Mouse (Mus musculus) embryonic facial prominence, embryonic 13.5 days (tissue): ENCODE data around the gene Ctps. TPM values are rescaled to one million over a fixed set of nuclear protein-coding genes. Genes with fewer than 3 reads are reported as not detected.

Source experiments
- ATAC-seq: fragments of 200-750 bp; cut with Nextera tagmentation; 2 replicates; pipeline ENCODE4 v1.8.0; 2017; ENCODE audit warnings: low read depth; ENCODE audit not compliant: insufficient number of reproducible peaks, insufficient read depth, low FRiP score, low TSS enrichment
- H3K27ac ChIP-seq: fragments of 300-500 bp; sonication (generic); 2 replicates; pipeline ENCODE4 v1.5.1; 2015; ENCODE audit warnings: moderate library complexity, mild to moderate bottlenecking, inconsistent platforms
- H3K27me3 ChIP-seq: fragments of 300-500 bp; sonication (generic); 2 replicates; pipeline ENCODE4 v1.6.1; 2015; ENCODE audit warnings: mild to moderate bottlenecking, inconsistent platforms
- H3K36me3 ChIP-seq: fragments of 300-500 bp; sonication (generic); 2 replicates; pipeline ENCODE4 v1.6.1; 2015; ENCODE audit warnings: mild to moderate bottlenecking, inconsistent platforms
- H3K4me1 ChIP-seq: fragments of 300-500 bp; sonication (generic); 2 replicates; pipeline ENCODE4 v1.6.1; 2015; ENCODE audit warnings: inconsistent platforms
- H3K4me2 ChIP-seq: fragments of 300-500 bp; sonication (generic); 2 replicates; pipeline ENCODE4 v1.6.1; 2015; ENCODE audit warnings: moderate library complexity, mild to moderate bottlenecking, inconsistent platforms
- H3K4me3 ChIP-seq: fragments of 300-500 bp; sonication (generic); 2 replicates; pipeline ENCODE4 v1.5.1; 2015; ENCODE audit warnings: mild to moderate bottlenecking, inconsistent platforms
- H3K9ac ChIP-seq: fragments of 300-500 bp; sonication (generic); 2 replicates; pipeline ENCODE4 v1.6.1; 2015; ENCODE audit warnings: mild to moderate bottlenecking, inconsistent platforms
- H3K9me3 ChIP-seq: fragments of 300-500 bp; sonication (generic); 2 replicates; pipeline ENCODE4 v1.6.1; 2016; ENCODE audit warnings: inconsistent platforms
- WGBS: fragments of 180-500 bp; shearing (Covaris S2); methylation state at CpG from one replicate; pipeline ENCODE4 v1.1.7; 2015; ENCODE audit warnings: mixed read lengths; 5-methylcytosine and 5-hydroxymethylcytosine counted together
- polyA plus RNA-seq: library from polyadenylated mRNA; unstranded; fragments of >200 nt; fragmentation: Nextera tagmentation; extraction: Ambion mirVana; gene quantifications from 2 replicates; pipeline ENCODE4 v1.2.1, GENCODE M21; 2015

Ctps gene
- polyA plus RNA-seq, 1 experiment from 2014 or later: 86.6 TPM

GRCm38 (mm10) chr4:120570438-120571069, 478 bp upstream of the Ctps start:
- ATAC-seq: peak; percentile 68
- Histone ChIP-seq H3K4me3 (peak overlapping the region; percentile 80), H3K9ac (peak overlapping the region; percentile 94), H3K4me1 (peaks cover 29% of the 10 kb centered on the region), H3K9me3 (no peaks in the 10 kb centered on the region), H3K27me3 (no peaks in the 10 kb centered on the region), H3K4me2 (peak overlapping the region; percentile 65), H3K27ac (peak overlapping the region; percentile 94), H3K36me3 (0 out of 2 replicates have a peak, but pooled peaks cover 9% of the 10 kb centered on the region)
- whole genome bisulfite sequencing: 1% methylated on average over 27 of the region's 27 CpGs

GRCm38 (mm10) chr4:120569025-120569424, 1.1 kb downstream of the Ctps start:
- peak overlapping the region; percentile 65 for H3K4me2 ChIP-seq
- H3K9me3 ChIP-seq: no peaks in the 10 kb centered on the region
- no peak for ATAC-seq
- peak overlapping the region; percentile 80 for H3K4me3 ChIP-seq
- WGBS: 5% methylated on average over 4 of the region's 4 CpGs
- H3K27me3 ChIP-seq: no peaks in the 10 kb centered on the region
- H3K9ac ChIP-seq: peak overlapping the region; percentile 94
- H3K4me1 ChIP-seq: peaks cover 29% of the 10 kb centered on the region
- H3K36me3 ChIP-seq: peaks cover 23% of the 10 kb centered on the region
- H3K27ac ChIP-seq: no peak overlapping the region

GRCm38 (mm10) chr4:120568005-120568404, 2.1 kb downstream of the Ctps start:
- Histone ChIP-seq H3K9ac (0 out of 2 replicates have a peak overlapping the region, but pooled peaks have one; percentile 57), H3K27ac (peak overlapping the region; percentile 48), H3K4me3 (peak overlapping the region; percentile 80), H3K9me3 (no peaks in the 10 kb centered on the region), H3K27me3 (no peaks in the 10 kb centered on the region), H3K4me2 (peak overlapping the region; percentile 65), H3K36me3 (peaks cover 33% of the 10 kb centered on the region), H3K4me1 (peaks cover 29% of the 10 kb centered on the region)
- WGBS: 35% methylated on average over 5 of the region's 5 CpGs
- ATAC-seq: no peak

- Histone ChIP-seq H3K27me3 (no peaks in the 10 kb centered on the region), H3K9ac (no peak overlapping the region), H3K27ac (no peak overlapping the region), H3K36me3 (peaks cover 52% of the 10 kb centered on the region), H3K4me3 (no peak overlapping the region), H3K4me1 (peaks cover 20% of the 10 kb centered on the region), H3K4me2 (no peak overlapping the region), H3K9me3 (no peaks in the 10 kb centered on the region)
- 86% methylated on average over 2 of the region's 2 CpGs for WGBS
- ATAC-seq: no peak
Observed at GRCm38 (mm10) chr4:120565726-120566125, 4.3 kb downstream of the Ctps start.

GRCm38 (mm10) chr4:120556592-120556991, 13.5 kb downstream of the Ctps start:
- H3K36me3 ChIP-seq: peaks cover 87% of the 10 kb centered on the region
- H3K4me1 ChIP-seq: no peaks in the 10 kb centered on the region
- H3K4me3 ChIP-seq: no peak overlapping the region
- H3K9ac ChIP-seq: no peak overlapping the region
- H3K27me3 ChIP-seq: no peaks in the 10 kb centered on the region
- H3K4me2 ChIP-seq: no peak overlapping the region
- no peak for ATAC-seq
- H3K27ac ChIP-seq: no peak overlapping the region
- no peaks in the 10 kb centered on the region for H3K9me3 ChIP-seq
- 94% methylated on average over 6 of the region's 6 CpGs for WGBS

GRCm38 (mm10) chr4:120544896-120545295, 25.2 kb downstream of the Ctps start:
- Histone ChIP-seq H3K27ac (no peak overlapping the region), H3K4me3 (no peak overlapping the region), H3K9ac (no peak overlapping the region), H3K27me3 (no peaks in the 10 kb centered on the region), H3K36me3 (peaks cover 95% of the 10 kb centered on the region), H3K4me1 (no peaks in the 10 kb centered on the region), H3K9me3 (no peaks in the 10 kb centered on the region), H3K4me2 (no peak overlapping the region)
- no peak for ATAC-seq
- WGBS: 81% methylated on average over 1 of the region's 1 CpGs

- no peaks in the 10 kb centered on the region for H3K27me3 ChIP-seq
- no peak overlapping the region for H3K4me2 ChIP-seq
- H3K9ac ChIP-seq: no peak overlapping the region
- H3K9me3 ChIP-seq: no peaks in the 10 kb centered on the region
- peaks cover 63% of the 10 kb centered on the region for H3K36me3 ChIP-seq
- H3K27ac ChIP-seq: no peak overlapping the region
- no peak for ATAC-seq
- no peaks in the 10 kb centered on the region for H3K4me1 ChIP-seq
- WGBS: 96% methylated on average over 10 of the region's 10 CpGs
- H3K4me3 ChIP-seq: no peak overlapping the region
Observed at GRCm38 (mm10) chr4:120538664-120539063, 31.4 kb downstream of the Ctps start.

- H3K4me1 ChIP-seq: no peaks in the 10 kb centered on the region
- H3K27ac ChIP-seq: no peak within 1 kb of the TSS
- no peaks in the 10 kb centered on the region for H3K27me3 ChIP-seq
- no peak for ATAC-seq
- H3K9me3 ChIP-seq: no peaks in the 10 kb centered on the region
- H3K9ac ChIP-seq: no peak within 1 kb of the TSS
- peaks cover 62% of the 10 kb centered on the region for H3K36me3 ChIP-seq
- no peak within 1 kb of the TSS for H3K4me2 ChIP-seq
- WGBS: 85% methylated on average over 6 of the region's 6 CpGs
- no peak within 1 kb of the TSS for H3K4me3 ChIP-seq
Observed at GRCm38 (mm10) chr4:120531986-120532385, 38.1 kb downstream of the Ctps start, which contains the start of gene Slfnl1. Slfnl1 (plus strand) TSS chr4:120532231.

- Histone ChIP-seq H3K4me3 (no peak overlapping the region), H3K4me2 (no peak overlapping the region), H3K27ac (no peak overlapping the region), H3K9ac (no peak overlapping the region), H3K4me1 (no peaks in the 10 kb centered on the region), H3K36me3 (peaks cover 86% of the 10 kb centered on the region), H3K9me3 (no peaks in the 10 kb centered on the region), H3K27me3 (no peaks in the 10 kb centered on the region)
- no peak for ATAC-seq
- 80% methylated on average over 9 of the region's 9 CpGs for whole genome bisulfite sequencing
Observed at GRCm38 (mm10) chr4:120528171-120528570, 41.9 kb downstream of the Ctps start.

- no peak overlapping the region for H3K9ac ChIP-seq
- H3K4me3 ChIP-seq: no peak overlapping the region
- ATAC-seq: no peak
- H3K9me3 ChIP-seq: no peaks in the 10 kb centered on the region
- peaks cover 82% of the 10 kb centered on the region for H3K36me3 ChIP-seq
- WGBS: 87% methylated on average over 3 of the region's 3 CpGs
- H3K4me1 ChIP-seq: no peaks in the 10 kb centered on the region
- H3K27ac ChIP-seq: no peak overlapping the region
- H3K4me2 ChIP-seq: no peak overlapping the region
- no peaks in the 10 kb centered on the region for H3K27me3 ChIP-seq
Observed at GRCm38 (mm10) chr4:120523092-120523491, 47.0 kb downstream of the Ctps start.

- no peaks in the 10 kb centered on the region for H3K9me3 ChIP-seq
- no peak for ATAC-seq
- peaks cover 84% of the 10 kb centered on the region for H3K36me3 ChIP-seq
- H3K4me2 ChIP-seq: no peak overlapping the region
- no peak overlapping the region for H3K9ac ChIP-seq
- H3K27me3 ChIP-seq: no peaks in the 10 kb centered on the region
- 91% methylated on average over 4 of the region's 4 CpGs for WGBS
- H3K4me3 ChIP-seq: no peak overlapping the region
- no peaks in the 10 kb centered on the region for H3K4me1 ChIP-seq
- H3K27ac ChIP-seq: no peak overlapping the region
Observed at GRCm38 (mm10) chr4:120522351-120522750, 47.7 kb downstream of the Ctps start.

GRCm38 (mm10) chr4:120521761-120522160, 48.3 kb downstream of the Ctps start:
- Histone ChIP-seq H3K4me2 (no peak overlapping the region), H3K9ac (no peak overlapping the region), H3K9me3 (no peaks in the 10 kb centered on the region), H3K27me3 (no peaks in the 10 kb centered on the region), H3K27ac (no peak overlapping the region), H3K36me3 (peaks cover 88% of the 10 kb centered on the region), H3K4me3 (no peak overlapping the region), H3K4me1 (no peaks in the 10 kb centered on the region)
- 64% methylated on average over 5 of the region's 5 CpGs for WGBS
- no peak for ATAC-seq
